Mouse (Mus musculus) G1E (cell line): ENCODE measurements at regions not wholly inside any gene's neighbourhood (a gene's known extent, or its start where the extent isn't known, plus 50 kb on each side); places are given as distances from the start of the nearest gene placed in this dataset.
"Not testable (repeated sequence)": the region's sequence is repeated elsewhere in the genome, so short reads cannot be mapped to it uniquely, and the experiment has no call there.

ENCODE experiments used
- ATAC-seq: 2 replicates; pipeline ENCODE4 v1.8.0; 2016; ENCODE audit warnings: mild to moderate bottlenecking; ENCODE audit not compliant: insufficient number of reproducible peaks, poor library complexity, low FRiP score, severe bottlenecking; ENCODE audit errors: extremely low read depth
- DNase-seq: peaks from one replicate; pipeline ENCODE4 v3.0.0; 2012; ENCODE audit warnings: low spot score
- H3K27me3 ChIP-seq: 2 replicates; pipeline ENCODE4 v1.6.1; 2012; ENCODE audit warnings: mild to moderate bottlenecking, low read length, inconsistent platforms; ENCODE audit not compliant: insufficient read depth
- H3K36me3 ChIP-seq: replicated peaks from 2 replicates; pipeline ENCODE3; 2012; ENCODE audit warnings: mild to moderate bottlenecking, inconsistent platforms
- H3K4me1 ChIP-seq: 2 replicates; pipeline ENCODE4 v1.6.1; 2012; ENCODE audit warnings: low read depth, low read length, inconsistent platforms, mixed read lengths; ENCODE audit not compliant: insufficient read depth
- H3K4me3 ChIP-seq: 2 replicates; pipeline ENCODE4 v1.5.1; 2012; ENCODE audit warnings: low read depth, mild to moderate bottlenecking, inconsistent platforms, low read length, moderate library complexity, mixed read lengths
- H3K9me3 ChIP-seq: replicated peaks from 2 replicates; pipeline ENCODE4 v1.6.1; 2012; ENCODE audit warnings: inconsistent platforms
- CTCF ChIP-seq: IDR thresholded peaks from 2 replicates; pipeline ENCODE4 v1.5.1; 2012; ENCODE audit warnings: low read depth, low read length, inconsistent platforms, mixed read lengths
- GATA1 ChIP-seq: IDR thresholded peaks from 2 replicates; pipeline ENCODE4 v1.6.1; 2012; ENCODE audit warnings: borderline replicate concordance, low read length, inconsistent platforms, mixed read lengths
- GATA2 ChIP-seq: IDR thresholded peaks from 2 replicates; pipeline ENCODE4 v1.6.1; 2012; ENCODE audit warnings: low read depth, low read length, inconsistent platforms, borderline replicate concordance
- POLR2AphosphoS5 ChIP-seq: IDR thresholded peaks from 2 replicates; pipeline ENCODE4 v1.6.1; 2012; ENCODE audit warnings: low read depth, low read length, inconsistent platforms; ENCODE audit not compliant: insufficient replicate concordance
- TAL1 ChIP-seq: conservative IDR thresholded peaks from 2 replicates; pipeline ENCODE4 v1.6.1; 2012; ENCODE audit warnings: low read depth, low read length, inconsistent platforms, mixed read lengths

DNA sequence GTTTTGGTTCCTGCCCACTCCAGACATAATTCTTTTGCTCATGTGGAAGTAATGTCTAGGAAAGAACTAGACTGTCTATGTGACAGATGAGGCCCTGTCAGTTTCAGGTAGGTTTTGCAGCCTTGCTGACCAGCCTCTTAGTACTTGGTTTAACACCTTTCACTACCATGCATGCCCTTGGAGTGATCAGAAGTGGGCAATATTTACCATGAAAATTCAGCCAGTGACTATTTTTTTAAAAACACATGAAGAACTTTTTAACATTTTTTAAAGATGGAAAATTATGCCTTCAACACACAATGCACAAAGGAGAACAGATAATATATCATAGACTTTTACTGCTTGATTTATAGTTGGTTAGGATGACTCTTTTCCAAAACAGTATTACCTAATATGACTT is 58.1 kb downstream of the Cox7c start:
- DNase-seq, result no peak

GRCm38 (mm10) chr13:85982089-85982488 is 64.6 kb downstream of the Cox7c start:
- Histone ChIP-seq H3K9me3 (no peaks in the 10 kb centered on the region), H3K27me3 (no peaks in the 10 kb centered on the region), H3K4me1 (no peaks in the 10 kb centered on the region), H3K36me3 (no peaks in the 10 kb centered on the region), H3K4me3 (no peak overlapping the region)
- TF ChIP-seq POLR2AphosphoS5, result no peak
- ATAC-seq, result no peak
- no peak for DNase-seq

More for the DNA sequence above, 58.1 kb downstream of the Cox7c start:
- peak; percentile 40; the same call in 1 of the 2 replicates for ATAC-seq
- no peaks in the 10 kb centered on the region for H3K36me3 ChIP-seq
- no peaks in the 10 kb centered on the region for H3K9me3 ChIP-seq
- no peak overlapping the region for H3K4me3 ChIP-seq
- H3K4me1 ChIP-seq, result no peaks in the 10 kb centered on the region
- H3K27me3 ChIP-seq, result no peaks in the 10 kb centered on the region
- TF ChIP-seq TAL1 (no peak), POLR2AphosphoS5 (no peak)

DNA sequence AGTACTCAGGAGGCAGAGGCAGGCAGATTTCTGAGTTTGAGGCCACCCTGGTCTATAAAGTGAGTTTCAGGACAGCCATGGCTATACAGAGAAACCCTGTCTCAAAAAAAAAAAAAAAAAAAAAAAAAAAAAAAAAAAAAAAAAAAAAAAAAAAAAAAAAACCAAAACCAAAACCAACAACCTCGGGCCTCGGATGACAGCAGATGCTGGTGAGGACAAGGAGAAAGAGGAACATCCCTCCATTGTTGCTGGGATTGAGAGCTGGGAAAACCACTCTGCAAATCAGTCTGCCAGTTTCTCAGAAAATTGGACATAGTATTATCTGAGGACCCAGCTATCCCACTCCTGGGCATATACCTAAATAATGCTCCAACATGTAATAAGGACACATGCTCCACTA is 82.7 kb downstream of the Cox7c start:
- not testable (repeated sequence) for H3K4me3 ChIP-seq, ATAC-seq, H3K27me3 ChIP-seq, H3K9me3 ChIP-seq, H3K36me3 ChIP-seq, H3K4me1 ChIP-seq, DNase-seq

DNA sequence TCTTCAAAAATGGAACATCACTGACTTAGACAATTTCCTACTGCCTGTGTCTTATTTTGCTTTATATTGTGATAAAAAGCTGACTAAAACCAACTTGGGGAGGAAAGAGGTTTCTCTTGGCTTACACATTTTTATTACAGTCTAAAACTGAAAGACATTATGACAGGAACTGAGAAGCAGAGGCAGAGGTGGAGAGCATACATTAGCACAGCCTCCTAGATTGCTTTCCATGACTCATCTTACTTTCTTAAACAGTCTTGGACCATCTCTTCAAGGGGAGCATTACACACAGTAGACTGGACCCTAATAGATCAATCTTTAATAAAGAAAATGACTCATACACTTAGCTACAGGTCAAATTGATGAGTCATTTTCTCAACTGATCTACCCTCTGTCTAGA is 91.4 kb downstream of the Cox7c start:
- H3K4me3 ChIP-seq, result no peak overlapping the region
- no peak for DNase-seq
- TF ChIP-seq TAL1, result no peak
- no peak for TF ChIP-seq GATA1
- no peak for TF ChIP-seq CTCF
- TF ChIP-seq POLR2AphosphoS5, result no peak
- no peak for TF ChIP-seq GATA2
- H3K9me3 ChIP-seq, result no peaks in the 10 kb centered on the region
- H3K36me3 ChIP-seq, result no peaks in the 10 kb centered on the region
- H3K4me1 ChIP-seq, result no peaks in the 10 kb centered on the region
- H3K27me3 ChIP-seq, result no peaks in the 10 kb centered on the region
- no peak for ATAC-seq

DNA sequence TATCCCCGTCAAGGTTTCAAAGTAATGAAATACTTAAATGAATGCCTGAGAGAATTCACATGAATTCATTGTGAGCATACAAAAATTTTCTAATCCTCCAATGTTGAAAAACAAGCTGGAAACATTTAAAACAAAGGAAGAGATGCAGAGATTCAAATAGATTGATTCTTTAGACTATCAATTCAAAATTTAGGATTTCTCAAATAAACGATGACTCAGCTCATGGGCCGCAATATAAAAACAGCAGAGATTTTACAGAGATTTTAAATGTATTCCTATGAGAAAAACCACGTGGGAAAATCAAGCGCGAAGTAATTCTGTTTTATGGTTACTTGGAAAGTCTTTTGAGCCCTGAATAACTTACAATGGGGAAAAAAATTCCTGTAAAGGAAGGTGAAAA is 93.8 kb downstream of the Cox7c start:
- no peak for TF ChIP-seq GATA2
- no peak for TF ChIP-seq CTCF
- TF ChIP-seq POLR2AphosphoS5, result no peak
- no peak for TF ChIP-seq TAL1
- TF ChIP-seq GATA1, result no peak
- no peaks in the 10 kb centered on the region for H3K36me3 ChIP-seq
- H3K4me3 ChIP-seq, result no peak overlapping the region
- no peak for ATAC-seq
- no peaks in the 10 kb centered on the region for H3K9me3 ChIP-seq
- H3K27me3 ChIP-seq, result no peaks in the 10 kb centered on the region
- no peaks in the 10 kb centered on the region for H3K4me1 ChIP-seq
- no peak for DNase-seq

GRCm38 (mm10) chr13:85926825-85927737 is 119.6 kb downstream of the Cox7c start:
- H3K27me3 ChIP-seq, result no peaks in the 10 kb centered on the region
- TF ChIP-seq POLR2AphosphoS5 (no peak), CTCF (no peak), TAL1 (no peak), GATA1 (no peak), GATA2 (no peak)
- H3K36me3 ChIP-seq, result no peaks in the 10 kb centered on the region
- no peaks in the 10 kb centered on the region for H3K9me3 ChIP-seq
- no peaks in the 10 kb centered on the region for H3K4me1 ChIP-seq
- DNase-seq, result no peak
- no peak for ATAC-seq
- no peak overlapping the region for H3K4me3 ChIP-seq

DNA sequence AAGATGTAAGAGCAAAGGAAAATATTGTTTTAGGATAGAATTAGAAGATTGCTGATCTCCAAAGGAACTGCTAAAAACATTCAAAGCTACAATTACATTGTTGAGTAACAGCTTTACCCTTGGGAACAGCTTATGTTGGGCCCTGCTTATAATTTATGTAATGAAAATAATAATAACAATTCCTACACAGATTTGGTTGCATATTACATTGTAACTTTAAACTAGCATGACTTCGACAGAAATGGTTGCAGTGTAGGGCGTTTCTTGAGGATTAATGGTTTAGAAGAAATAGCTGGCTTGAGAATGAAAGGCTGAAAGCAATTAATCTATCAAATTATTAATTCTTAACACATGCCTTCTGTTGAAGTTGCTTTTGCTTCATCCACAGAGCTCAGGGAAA is 120.4 kb downstream of the Cox7c start:
- H3K36me3 ChIP-seq, result no peaks in the 10 kb centered on the region
- no peak for ATAC-seq
- DNase-seq, result no peak
- H3K27me3 ChIP-seq, result no peaks in the 10 kb centered on the region
- no peaks in the 10 kb centered on the region for H3K9me3 ChIP-seq
- no peak overlapping the region for H3K4me3 ChIP-seq
- TF ChIP-seq GATA2 (no peak), GATA1 (no peak), CTCF (no peak), POLR2AphosphoS5 (no peak), TAL1 (no peak)
- no peaks in the 10 kb centered on the region for H3K4me1 ChIP-seq
